Mouse (Mus musculus) thymus, adult 2 months (tissue): ENCODE data around the gene Tprkb. TPM values are rescaled to one million over a fixed set of nuclear protein-coding genes. Genes with fewer than 3 reads are reported as not detected.
"Not testable (repeated sequence)": the region's sequence is repeated elsewhere in the genome, so short reads cannot be mapped to it uniquely, and the experiment has no call there.

Experiments used
- DNase-seq: peaks from one replicate; pipeline ENCODE4 v3.0.0; 2021
- H3K27ac ChIP-seq: fragments of 200-500 bp; 2 replicates; pipeline ENCODE4 v1.5.1; 2012; ENCODE audit warnings: low read length, control low read depth; ENCODE audit not compliant: control insufficient read depth, insufficient read depth
- H3K27me3 ChIP-seq: fragments of 200-500 bp; 2 replicates; pipeline ENCODE4 v1.6.1; 2012; ENCODE audit warnings: mild to moderate bottlenecking, low read length, moderate library complexity, mixed read lengths; ENCODE audit not compliant: control insufficient read depth, insufficient read depth
- H3K36me3 ChIP-seq: fragments of 200-500 bp; 2 replicates; pipeline ENCODE4 v1.6.1; 2012; ENCODE audit warnings: mild to moderate bottlenecking, low read length, moderate library complexity; ENCODE audit not compliant: control insufficient read depth, insufficient read depth
- H3K4me1 ChIP-seq: fragments of 200-500 bp; replicated peaks from 2 replicates; pipeline ENCODE4 v1.6.1; 2012; ENCODE audit warnings: low read length; ENCODE audit not compliant: control insufficient read depth, insufficient read depth
- H3K4me3 ChIP-seq: fragments of 200-500 bp; 2 replicates; pipeline ENCODE4 v1.5.1; 2012; ENCODE audit warnings: mild to moderate bottlenecking, low read length, control low read depth, moderate library complexity; ENCODE audit not compliant: control insufficient read depth, insufficient read depth
- CTCF ChIP-seq: fragments of 200-500 bp; IDR thresholded peaks from 2 replicates; pipeline ENCODE4 v1.5.1; 2012; ENCODE audit warnings: mild to moderate bottlenecking, control low read depth, low read length, moderate library complexity, borderline replicate concordance; ENCODE audit not compliant: control insufficient read depth, poor library complexity, insufficient read depth; ENCODE audit errors: extremely low read depth
- POLR2A ChIP-seq: fragments of 200-500 bp; IDR thresholded peaks from 2 replicates; pipeline ENCODE4 v1.6.1; 2012; ENCODE audit warnings: mild to moderate bottlenecking, low read length, control low read depth, moderate library complexity; ENCODE audit not compliant: control insufficient read depth, poor library complexity, insufficient read depth; ENCODE audit errors: extremely low read depth
- WGBS: fragments of 180-500 bp; shearing (Covaris S2); methylation state at CpG from one replicate; pipeline ENCODE4 v1.1.7; 2018; 5-methylcytosine and 5-hydroxymethylcytosine counted together
- polyA plus RNA-seq: library from polyadenylated mRNA; depleted of rRNA; stranded (reverse); fragments of >200 nt; gene quantifications from 2 replicates; pipeline ENCODE4 v1.2.3, GENCODE M21; 2012

The Tprkb gene
- polyA plus RNA-seq, 1 experiment = 20.6 TPM

GRCm38 (mm10) chr6:85915539-85916513, 4.2 kb downstream of the Tprkb start, which contains the start of gene Nat8f1:
Nat8f1 (minus strand) TSS chr6:85915687.
- H3K27ac ChIP-seq = peak within 1 kb of the TSS; percentile 70
- WGBS = 2% methylated on average over 61 of the region's 61 CpGs
- peak within 1 kb of the TSS; percentile 91 for H3K4me3 ChIP-seq
- TF ChIP-seq CTCF (peak; percentile 95), POLR2A (0 out of 2 replicates have a peak, but pooled peaks have one; percentile 14)
- DNase-seq = peak; percentile 82
- not testable (repeated sequence) for H3K4me1 ChIP-seq, H3K27me3 ChIP-seq, H3K36me3 ChIP-seq

- no peak for DNase-seq
- 90% methylated on average over 6 of the region's 6 CpGs for WGBS
- H3K36me3 ChIP-seq = no peaks in the 10 kb centered on the region
- H3K4me1 ChIP-seq = peaks cover 8% of the 10 kb centered on the region; the same call in 1 of the 2 replicates
- no peaks in the 10 kb centered on the region for H3K27me3 ChIP-seq
- no peak overlapping the region for H3K4me3 ChIP-seq
- no peak overlapping the region for H3K27ac ChIP-seq
- TF ChIP-seq POLR2A (no peak), CTCF (no peak)
These were observed 4.9 kb downstream of the Tprkb start for GRCm38 (mm10) chr6:85916596-85916995.

DNA sequence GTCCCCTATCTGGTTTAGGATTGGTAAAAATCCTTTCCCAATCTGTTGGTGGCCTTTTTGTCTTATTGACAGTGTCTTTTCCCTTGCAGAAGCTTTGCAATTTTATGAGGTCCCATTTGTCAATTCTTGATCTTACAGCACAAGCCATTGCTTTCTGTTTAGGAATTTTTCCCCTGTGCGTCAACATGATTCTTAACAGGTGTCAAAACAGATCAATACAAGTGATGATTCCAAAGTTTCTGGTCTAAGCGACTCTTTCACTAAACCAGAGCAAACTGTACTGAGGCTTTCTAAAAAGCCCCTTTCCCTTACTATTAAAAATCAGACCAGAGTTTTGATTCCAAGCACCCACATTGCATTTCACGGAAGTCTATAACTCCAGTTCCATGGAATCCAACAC, 6.7 kb downstream of the Tprkb start:
- over 99% methylated on average over 3 of the region's 3 CpGs for WGBS
- H3K4me1 ChIP-seq, H3K27ac ChIP-seq, H3K36me3 ChIP-seq, H3K27me3 ChIP-seq, DNase-seq, H3K4me3 ChIP-seq: not testable (repeated sequence)

GRCm38 (mm10) chr6:85919401-85919800, 7.7 kb downstream of the Tprkb start:
- H3K36me3 ChIP-seq = peaks cover 4% of the 10 kb centered on the region; the same call in 1 of the 2 replicates
- no peaks in the 10 kb centered on the region for H3K27me3 ChIP-seq
- H3K4me3 ChIP-seq = no peak overlapping the region
- DNase-seq = no peak
- peaks cover 8% of the 10 kb centered on the region; the same call in 1 of the 2 replicates for H3K4me1 ChIP-seq
- WGBS = 92% methylated on average over 4 of the region's 4 CpGs
- no peak overlapping the region for H3K27ac ChIP-seq
- TF ChIP-seq CTCF (no peak), POLR2A (no peak)

- H3K27ac ChIP-seq = no peak overlapping the region
- H3K4me1 ChIP-seq = no peaks in the 10 kb centered on the region
- peaks cover 41% of the 10 kb centered on the region for H3K36me3 ChIP-seq
- DNase-seq = no peak
- 94% methylated on average over 1 of the region's 1 CpGs for WGBS
- TF ChIP-seq POLR2A = no peak
- no peak overlapping the region for H3K4me3 ChIP-seq
- H3K27me3 ChIP-seq = no peaks in the 10 kb centered on the region
These were observed 12.0 kb downstream of the Tprkb start for GRCm38 (mm10) chr6:85923643-85924042.

DNA sequence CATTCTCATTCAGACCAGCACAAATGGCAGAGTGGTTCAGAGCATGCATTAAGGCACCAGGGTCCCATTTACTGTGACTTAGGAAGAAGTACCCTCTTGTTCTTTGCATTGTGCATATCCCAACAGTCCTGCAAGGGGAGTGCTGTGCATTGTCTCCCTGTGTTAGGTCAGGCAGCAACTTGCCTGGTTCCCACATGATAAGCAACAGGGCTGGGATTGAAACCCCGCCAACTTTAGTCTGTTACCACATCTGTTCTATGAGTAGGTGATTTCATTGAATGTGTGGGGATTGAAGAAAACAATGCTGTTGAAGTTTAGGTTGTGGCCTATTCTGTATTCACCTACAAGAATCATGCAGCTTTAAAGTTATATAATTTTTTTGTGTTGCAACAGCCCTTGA, 15.0 kb downstream of the Tprkb start:
- Histone ChIP-seq H3K27ac (no peak overlapping the region), H3K4me3 (no peak overlapping the region), H3K4me1 (no peaks in the 10 kb centered on the region), H3K27me3 (no peaks in the 10 kb centered on the region), H3K36me3 (peaks cover 52% of the 10 kb centered on the region)
- TF ChIP-seq CTCF (no peak), POLR2A (no peak)
- DNase-seq = no peak
- WGBS = 89% methylated on average over 1 of the region's 1 CpGs
